Mouse (Mus musculus): ENCODE data around the gene Gm973. TPM values are rescaled to one million over a fixed set of nuclear protein-coding genes. Genes with fewer than 3 reads are reported as not detected.

Gm973 gene
- total RNA-seq, 2 experiments from 2014 or later = 4.6 to 4.8 TPM

DNA sequence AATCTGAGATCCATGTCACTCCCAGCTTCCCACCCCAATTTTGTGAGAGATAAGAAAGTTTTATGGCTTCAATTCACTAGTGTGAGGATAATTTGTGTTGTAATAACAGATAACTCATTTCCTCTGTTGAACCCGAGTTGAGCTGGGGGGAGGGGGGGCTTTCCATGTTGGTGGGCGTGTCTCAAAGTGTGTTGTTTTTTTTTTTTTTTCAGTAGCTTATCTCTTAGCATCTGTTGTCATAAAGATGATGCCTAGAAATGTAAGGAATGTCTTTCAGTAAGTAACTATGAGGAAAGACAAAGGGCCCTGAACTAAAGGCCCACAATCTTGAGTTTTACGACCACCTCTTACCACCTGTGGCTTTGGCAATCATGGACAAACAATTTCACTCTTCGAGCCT lies 54.7 kb downstream of the Gm973 start:
- no peak for DNase-seq (ENCODE audit: extremely low spot score in 1 of 2, low spot score in 2 of 2)
- intact Hi-C loops (cut with DNase I) = no loop called here

DNA sequence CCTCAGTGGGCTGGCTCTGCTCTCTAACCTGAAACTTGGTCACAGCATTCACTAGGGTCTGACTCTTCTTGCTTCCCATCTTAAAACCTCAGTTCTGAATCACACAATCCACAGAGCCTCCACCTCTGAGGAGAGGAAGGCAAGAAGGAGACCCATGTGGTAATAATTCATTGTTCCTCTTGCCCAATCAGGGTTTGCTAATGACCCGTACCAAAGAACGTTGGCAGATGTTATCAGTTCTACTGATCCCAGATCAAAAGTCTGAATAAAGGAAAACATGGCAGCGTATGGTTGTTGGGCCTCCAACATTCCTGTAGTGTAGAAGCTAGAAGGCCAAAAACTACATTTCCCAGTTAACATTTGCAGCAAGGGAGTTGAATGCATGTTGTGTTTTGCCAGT lies 55.4 kb downstream of the Gm973 start:
- intact Hi-C loops (cut with DNase I) = no loop called here
- DNase-seq (ENCODE audit: extremely low spot score in 1 of 2, low spot score in 2 of 2) = no peak

DNA sequence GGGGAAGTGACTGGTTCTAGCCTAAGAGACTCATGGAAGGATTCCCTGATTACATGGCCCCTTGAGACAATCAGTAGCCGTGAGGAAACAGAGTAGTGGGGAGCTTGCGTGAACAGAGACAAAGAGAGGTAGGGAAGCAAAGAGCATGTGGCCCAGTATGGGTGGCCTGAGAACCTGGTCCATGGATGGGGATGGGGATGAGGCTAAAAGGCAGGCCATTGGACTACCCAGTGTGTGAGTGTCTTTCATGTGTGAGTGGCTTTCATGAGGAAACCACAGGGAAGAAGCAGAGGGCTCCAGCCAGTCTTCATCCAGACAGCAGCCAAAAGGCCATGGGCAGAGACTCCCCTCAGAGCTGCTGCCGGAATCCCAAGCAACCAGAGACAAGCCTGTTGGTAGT lies 57.8 kb downstream of the Gm973 start:
- intact Hi-C loops (cut with DNase I) = no loop called here
- DNase-seq (ENCODE audit: extremely low spot score in 1 of 2, low spot score in 2 of 2) = no peak

DNA sequence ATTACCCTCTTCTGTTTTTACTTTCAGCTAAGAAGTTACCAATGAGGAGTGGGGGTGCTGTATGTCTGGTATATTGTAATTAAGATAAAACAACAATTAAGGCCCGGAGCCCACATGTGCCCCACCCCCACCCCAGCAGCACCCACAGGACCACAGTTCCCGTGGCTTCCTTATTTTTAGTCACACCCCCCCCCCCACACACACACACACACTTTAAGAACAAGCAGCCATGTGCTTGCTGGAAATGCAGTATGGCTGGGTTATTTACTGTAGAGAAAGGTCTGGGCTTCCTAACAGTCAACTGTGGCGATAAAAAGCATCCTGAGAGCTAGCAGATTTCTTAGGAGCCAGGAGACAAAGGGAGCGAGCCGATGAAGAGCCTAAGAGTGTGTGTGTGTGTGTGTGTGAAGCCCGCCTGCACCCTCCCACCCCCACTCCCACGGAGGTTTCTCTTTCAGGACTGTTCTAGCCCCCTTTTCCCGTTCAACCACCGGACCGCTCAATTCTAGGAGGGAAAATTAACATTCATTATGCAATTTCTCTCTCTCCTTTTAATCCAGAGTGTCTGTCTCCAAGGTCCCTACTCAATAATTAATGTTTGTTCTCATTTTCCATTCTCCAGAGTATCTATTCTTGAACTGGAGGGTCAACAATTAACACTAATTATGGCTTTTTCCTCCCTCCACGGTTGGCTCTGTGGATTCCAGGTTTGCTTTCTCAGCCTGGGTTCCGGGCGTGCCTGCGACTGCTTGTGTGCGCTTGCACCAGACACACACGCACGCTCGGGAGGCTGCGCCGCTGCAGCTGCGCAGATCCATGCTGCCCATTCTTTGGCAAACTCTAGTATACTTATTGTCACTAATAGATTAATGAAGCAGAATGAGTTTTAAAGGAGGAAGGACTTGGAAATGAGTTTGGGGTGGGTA lies 58.5 kb downstream of the Gm973 start:
- intact Hi-C loops (cut with DNase I) = no loop called here
- peak; percentile 27 to 29 for DNase-seq (ENCODE audit: extremely low spot score in 1 of 2, low spot score in 2 of 2)

DNA sequence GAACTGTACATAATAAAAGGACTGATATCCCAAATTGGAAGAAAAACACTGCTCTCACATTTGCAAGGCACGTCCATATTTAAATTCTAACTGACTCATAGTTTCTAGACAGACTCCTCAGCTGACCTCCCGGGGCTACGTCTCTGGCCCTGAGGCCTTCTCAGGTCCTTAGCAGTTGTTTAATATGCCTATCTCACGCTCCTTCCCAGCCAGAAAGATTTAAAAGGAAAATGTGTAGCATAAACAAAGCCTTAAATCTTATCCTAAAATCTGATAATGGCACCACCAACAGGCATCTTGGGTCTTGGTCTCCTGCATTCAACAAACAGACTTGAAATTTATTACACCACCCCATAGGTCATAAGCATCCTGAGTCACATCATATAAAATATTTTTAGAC lies 62.7 kb downstream of the Gm973 start:
- intact Hi-C loops (cut with DNase I) = no loop called here
- no peak for DNase-seq (ENCODE audit: extremely low spot score in 1 of 2, low spot score in 2 of 2)

DNA sequence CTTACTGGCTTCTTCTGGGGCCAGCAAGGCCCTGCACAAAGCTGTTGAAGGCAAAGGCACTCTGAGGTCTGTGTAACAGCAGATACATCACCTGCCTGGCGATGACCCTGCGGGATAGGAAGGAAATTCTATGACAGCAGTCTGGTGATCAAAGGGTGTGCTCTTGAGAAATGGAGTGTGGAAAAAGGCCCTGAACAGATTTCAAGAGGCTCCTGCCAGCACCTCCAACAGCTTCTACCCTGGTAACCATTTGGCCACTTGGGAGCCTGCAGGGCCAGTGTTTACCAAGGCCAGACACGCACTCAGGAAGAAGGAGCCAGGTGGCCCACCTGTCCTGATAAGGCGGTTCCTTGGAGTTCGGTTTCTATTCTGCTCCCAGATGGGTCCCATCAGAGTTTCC lies 63.3 kb downstream of the Gm973 start:
- intact Hi-C loops (cut with DNase I) = no loop called here
- no peak for DNase-seq (ENCODE audit: extremely low spot score in 1 of 2, low spot score in 2 of 2)

DNA sequence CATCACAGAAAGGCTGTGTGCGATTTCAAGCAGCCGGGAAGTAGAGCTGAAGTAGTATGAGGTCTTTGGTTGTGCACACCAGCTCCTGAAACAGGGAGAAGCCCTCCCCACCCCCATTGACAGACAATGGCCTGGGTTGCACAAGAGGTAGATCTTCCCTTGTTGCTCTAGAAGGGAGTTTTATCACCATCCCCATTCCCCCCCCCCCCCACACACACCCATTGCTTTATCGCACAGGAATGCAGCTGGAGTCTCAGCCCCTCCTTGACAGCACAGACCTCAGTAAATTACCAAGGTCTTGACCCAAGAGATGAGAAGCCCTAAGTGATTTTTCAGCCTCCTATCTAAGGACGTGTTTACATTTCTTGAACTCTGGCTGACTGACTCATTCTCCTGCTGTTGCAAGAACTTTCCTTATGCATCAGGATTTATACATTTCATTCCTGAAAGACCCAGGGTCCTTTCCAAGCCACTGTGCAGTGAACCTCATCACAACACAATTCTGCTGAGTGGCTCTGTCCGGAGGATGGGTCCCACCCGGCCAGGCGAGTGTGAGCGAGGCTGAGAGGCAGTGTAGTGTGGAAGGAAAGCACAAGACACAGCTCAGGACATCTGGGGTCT lies 64.2 kb downstream of the Gm973 start:
- no peak for DNase-seq (ENCODE audit: extremely low spot score in 1 of 2, low spot score in 2 of 2)
- intact Hi-C loops (cut with DNase I) = loop anchor here (5.0 to 10.0 kb wide), 2 partner anchors 93 to 265 kb away; no protein-coding TSS in a partner anchor

DNA sequence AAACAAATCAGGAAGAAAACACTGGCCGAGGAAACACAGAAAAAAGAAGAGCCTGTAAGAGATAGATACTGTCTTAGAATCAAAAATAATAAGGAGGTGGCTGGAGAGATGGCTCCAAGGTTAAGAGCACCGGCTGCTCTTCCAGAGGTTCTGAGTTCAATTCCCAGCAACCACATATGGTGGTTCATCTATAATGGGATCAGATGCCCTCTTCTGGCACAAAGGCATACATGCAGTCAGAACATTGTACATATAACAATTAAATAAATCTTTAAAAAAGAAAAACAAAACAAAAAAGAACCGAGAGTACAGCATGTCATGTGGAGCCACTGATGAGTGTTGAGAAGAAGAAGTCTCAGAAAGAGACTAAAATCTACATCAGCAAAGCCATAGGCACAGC lies 64.8 kb downstream of the Gm973 start:
- intact Hi-C loops (cut with DNase I) = loop anchor here (5.0 to 10.0 kb wide), 2 partner anchors 94 to 266 kb away; no protein-coding TSS in a partner anchor
- no peak for DNase-seq (ENCODE audit: extremely low spot score in 1 of 2, low spot score in 2 of 2)

DNA sequence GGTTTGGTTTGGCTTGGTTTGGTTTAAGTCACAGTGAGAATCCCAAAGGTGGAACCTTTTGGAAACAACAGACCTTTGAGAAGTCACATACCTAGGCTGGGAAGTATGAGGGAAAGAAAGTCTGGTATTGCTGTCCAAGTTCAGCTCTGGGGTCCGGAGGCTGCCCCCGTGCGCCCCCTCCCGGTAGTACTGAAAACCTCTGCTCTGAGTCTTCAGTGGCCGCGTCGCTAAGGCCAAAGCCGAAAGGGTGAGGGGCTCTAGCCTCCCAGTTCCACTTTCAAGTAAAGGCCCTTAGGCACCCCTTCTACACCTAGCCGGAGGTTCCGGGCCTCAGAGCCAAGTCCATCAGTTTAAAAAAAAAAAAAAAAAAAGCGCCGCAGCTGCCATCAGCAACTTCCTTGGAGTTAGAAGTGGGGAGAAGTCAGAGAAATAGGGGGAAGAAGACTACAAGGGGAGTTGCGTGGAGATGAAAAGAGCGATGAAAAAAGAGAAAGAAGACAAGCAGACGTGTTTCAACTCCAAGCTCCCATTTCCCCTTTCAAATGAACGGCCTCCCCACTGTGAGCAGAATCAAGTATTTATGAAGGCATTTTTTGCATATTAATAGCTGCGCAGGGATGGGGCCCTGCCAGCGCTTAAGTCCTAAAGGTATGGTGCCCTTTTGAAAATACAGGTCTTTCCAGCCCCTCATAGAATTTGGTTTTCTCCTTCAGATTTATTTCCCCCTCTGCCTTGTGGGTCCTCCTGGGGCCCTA lies 68.8 kb downstream of the Gm973 start:
- intact Hi-C loops (cut with DNase I) = loop anchor here (5.0 to 10.0 kb wide), 2 partner anchors 98 to 270 kb away; no protein-coding TSS in a partner anchor
- peak; percentile 40 to 71 for DNase-seq (ENCODE audit: extremely low spot score in 1 of 2, low spot score in 2 of 2)

DNA sequence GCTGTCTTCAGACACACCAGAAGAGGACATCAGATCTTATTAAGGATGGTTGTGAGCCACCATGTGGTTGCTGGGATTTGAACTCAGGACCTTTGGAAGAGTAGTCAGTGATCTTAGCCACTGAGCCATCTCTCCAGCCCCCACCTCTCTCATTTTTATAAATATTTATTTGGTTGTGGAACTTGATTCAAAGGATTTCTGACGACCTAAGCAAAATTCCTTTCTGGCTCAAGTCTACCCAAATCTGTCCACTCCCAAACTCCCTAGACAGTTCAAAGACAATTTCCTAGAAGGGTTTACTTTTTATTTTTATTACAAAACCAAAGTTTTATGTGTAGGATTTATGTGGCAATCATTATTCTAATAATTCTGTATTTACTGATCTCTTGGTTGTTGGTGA lies 73.2 kb downstream of the Gm973 start:
- no peak for DNase-seq (ENCODE audit: extremely low spot score in 1 of 2, low spot score in 2 of 2)
- intact Hi-C loops (cut with DNase I) = loop anchor here (10.0 kb wide), 1 partner anchor 274 kb away; no protein-coding TSS in a partner anchor

DNA sequence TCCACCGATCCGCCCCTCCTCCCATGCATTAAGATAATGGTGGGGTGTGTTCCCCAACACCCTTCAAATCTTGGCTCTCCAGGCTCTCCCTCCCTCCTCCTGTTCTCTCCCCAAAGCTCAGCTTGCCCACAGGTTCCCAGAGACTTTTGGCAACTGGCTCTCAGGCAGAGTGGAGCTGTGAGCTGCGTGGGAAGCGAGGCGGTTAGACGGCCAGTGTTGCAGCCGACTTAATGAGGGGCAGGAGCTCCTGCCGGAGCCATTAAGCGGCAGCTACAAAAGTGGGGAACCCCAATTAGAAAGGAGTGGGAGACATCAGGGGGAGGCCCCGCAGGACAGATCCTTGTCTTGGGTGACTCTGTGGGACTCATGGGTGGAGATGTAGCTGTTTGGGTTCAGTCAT lies 76.3 kb downstream of the Gm973 start:
- peak in 1 of 2 experiments; percentile 41 for DNase-seq (ENCODE audit: extremely low spot score in 1 of 2, low spot score in 2 of 2)
- intact Hi-C loops (cut with DNase I) = no loop called here

DNA sequence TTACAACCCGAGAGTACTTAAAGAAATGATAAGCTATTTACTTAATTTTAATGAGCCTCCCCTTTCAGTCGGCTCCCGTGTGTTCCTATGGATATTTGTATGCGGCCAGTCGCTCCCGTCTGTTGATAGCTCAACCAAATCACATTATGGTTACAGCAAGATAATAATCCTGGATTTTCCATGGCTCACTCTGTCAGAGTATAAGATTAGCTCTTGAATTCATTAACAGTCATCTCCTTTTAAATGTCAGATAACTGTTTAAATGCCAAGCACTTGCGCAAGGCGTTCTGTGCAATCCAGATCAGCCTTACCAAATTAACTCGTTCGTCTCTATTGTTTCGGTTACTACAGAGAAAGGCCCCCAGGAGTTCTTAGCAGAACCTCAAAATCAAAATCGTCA lies 76.8 kb downstream of the Gm973 start:
- intact Hi-C loops (cut with DNase I) = no loop called here
- no peak for DNase-seq (ENCODE audit: extremely low spot score in 1 of 2, low spot score in 2 of 2)

DNA sequence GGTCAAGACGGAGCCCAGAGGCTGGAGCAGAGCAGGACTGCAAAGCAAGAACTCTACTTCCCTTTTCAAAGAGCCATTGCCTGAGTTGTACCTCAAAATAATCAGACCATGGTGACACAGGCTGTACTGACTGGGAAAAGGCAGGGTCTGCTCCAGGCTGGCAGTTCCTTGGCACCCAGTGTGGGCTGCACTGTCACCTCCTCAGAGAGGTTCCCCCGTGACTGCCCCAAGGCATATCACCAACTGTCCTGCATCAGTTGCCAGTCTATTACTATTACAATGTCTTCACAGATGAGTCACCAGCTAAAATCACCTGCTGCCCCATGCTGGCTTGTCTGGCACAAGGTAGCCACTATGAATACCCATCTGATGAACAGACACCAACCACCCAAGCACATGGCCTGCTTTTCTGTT lies 77.6 kb downstream of the Gm973 start:
- no peak for DNase-seq (ENCODE audit: extremely low spot score in 1 of 2, low spot score in 2 of 2)
- intact Hi-C loops (cut with DNase I) = no loop called here

DNA sequence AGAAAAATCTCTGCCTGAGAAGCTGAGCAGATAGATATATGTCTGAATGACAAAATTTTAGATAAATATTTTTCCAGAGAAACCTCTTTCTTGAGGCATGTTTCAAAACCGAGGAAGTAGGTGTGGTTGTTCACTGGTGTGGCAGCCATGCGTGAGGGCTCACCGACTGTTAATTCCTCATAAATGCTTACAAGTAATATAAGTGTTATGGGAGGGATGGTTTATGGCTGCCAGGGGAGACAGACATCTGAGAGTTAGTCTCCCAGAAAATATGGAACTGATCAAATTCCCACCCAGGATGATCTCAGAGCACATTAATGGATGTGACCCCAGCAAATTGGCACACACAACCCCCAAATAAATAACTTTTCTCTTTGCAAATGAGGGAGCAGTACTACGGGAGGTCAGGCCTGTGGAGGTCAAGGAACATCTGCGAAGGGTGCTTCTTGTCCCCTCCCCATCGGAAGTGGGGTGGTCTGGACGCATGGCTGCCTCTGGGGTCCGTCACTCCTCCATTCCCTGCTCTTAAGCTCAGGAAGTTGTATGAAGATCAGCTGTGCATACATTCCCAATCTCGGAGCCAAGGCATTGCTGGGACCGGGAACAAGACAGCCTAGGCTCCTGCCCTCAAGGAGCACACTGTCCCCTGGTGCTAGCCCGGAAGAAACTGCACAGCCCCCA lies 78.7 kb downstream of the Gm973 start:
- intact Hi-C loops (cut with DNase I) = no loop called here
- DNase-seq (ENCODE audit: extremely low spot score in 1 of 2, low spot score in 2 of 2) = no peak

DNA sequence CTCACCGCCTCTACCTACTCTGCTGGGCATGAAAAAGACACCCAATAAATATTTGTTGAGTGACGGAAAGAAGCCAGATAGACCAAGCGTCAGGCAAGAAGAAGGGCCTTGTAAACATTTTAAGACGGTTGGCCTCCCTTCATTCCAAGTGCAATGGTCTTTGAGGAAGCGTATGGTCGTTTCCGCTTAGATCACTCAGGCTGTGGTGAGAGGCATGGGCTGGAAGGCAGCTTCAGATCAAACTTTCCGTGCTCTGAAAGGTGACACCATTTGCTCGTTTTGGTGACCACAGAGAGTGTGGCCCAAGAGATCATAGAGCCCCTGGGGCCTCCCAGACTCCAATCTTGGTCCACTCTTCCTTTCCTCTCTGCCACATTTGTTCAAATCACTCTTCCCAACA lies 79.5 kb downstream of the Gm973 start:
- intact Hi-C loops (cut with DNase I) = no loop called here
- no peak for DNase-seq (ENCODE audit: extremely low spot score in 1 of 2, low spot score in 2 of 2)

DNA sequence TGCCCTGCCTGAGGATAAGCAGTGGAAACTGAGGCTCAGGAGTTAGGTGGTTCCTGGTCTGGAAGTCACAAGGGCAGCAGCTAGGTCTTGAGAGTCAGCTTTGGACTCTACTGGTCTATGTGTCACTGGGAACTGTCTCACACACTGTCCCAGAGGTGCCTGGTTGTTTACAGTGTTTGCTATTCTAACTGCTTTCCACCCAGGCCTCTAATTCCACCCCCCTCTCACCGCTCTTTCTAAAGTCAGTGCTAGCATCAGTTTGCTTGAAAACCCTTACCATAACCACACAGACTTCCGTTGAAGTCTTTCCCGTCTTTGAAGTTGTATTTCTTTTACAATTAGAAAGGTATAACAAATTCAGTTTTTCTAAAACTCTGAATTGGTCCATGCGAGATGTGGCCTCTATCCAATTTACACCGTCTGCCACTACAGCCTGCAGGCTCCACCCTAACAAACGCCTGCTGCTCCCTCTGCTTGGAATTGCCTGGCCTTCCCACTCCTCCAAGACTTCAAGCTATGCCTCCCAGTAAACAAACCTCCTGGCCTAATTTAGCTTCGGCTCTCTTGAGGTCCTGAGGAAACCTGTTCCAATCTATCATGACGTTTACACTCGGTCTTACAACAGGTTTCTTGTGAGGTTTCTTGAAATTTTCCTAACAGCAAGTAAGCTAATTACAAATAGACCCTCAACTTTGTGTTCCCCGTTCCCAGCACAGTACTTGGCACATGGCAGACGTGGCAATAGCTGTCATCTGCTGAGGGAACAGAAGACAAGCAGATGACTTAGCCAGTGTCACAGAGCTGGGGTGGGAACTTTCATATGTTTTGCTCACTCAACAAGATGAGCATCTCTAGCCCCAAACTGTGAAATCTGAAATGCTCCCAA lies 86.7 kb downstream of the Gm973 start:
- DNase-seq (ENCODE audit: extremely low spot score in 1 of 2, low spot score in 2 of 2) = peak in 1 of 2 experiments; percentile 20
- intact Hi-C loops (cut with DNase I) = no loop called here

DNA sequence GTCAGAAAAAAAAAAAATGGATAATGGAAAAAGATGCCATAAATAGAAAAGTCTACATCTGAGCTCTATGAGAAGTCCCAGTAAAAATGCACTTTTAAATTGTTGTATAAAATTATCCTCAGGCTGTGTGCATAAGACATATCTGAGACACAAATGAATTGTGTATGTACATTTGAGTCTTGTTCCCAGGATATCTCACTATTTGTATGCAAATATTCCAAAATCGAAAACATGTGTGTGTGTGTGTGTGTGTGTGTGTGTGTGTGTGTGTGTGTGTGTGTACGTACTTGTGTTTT lies 87.3 kb downstream of the Gm973 start:
- DNase-seq (ENCODE audit: extremely low spot score in 1 of 2, low spot score in 2 of 2) = no peak
- intact Hi-C loops (cut with DNase I) = no loop called here

DNA sequence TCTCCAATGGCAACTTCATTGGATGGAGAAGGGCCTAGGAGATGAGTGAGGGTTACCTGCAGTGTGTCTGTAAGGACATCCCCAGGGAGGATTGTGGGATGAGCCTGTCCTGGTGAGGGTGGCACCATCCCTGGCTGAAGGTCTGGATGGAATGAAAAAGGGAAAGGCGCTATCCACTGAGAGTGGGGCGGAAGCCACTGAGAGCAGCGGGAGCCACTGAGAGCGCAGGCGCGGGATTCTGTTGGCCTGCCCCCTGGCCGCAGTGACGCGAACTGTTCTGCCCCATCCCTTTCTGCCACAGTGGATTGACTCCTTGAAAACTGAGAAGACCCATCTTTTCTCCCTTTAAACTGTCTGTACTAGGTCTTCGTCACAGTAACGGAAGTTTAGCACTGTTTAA lies 87.8 kb downstream of the Gm973 start:
- intact Hi-C loops (cut with DNase I) = no loop called here
- peak in 1 of 2 experiments; percentile 39 for DNase-seq (ENCODE audit: extremely low spot score in 1 of 2, low spot score in 2 of 2)
